Mouse (Mus musculus): ENCODE results near the gene Mical1. TPM values are rescaled to one million over a fixed set of nuclear protein-coding genes. Genes with fewer than 3 reads are reported as not detected.

The Mical1 gene
- total RNA-seq, 2 experiments from 2014 or later = 19.5 to 20.2 TPM

DNA sequence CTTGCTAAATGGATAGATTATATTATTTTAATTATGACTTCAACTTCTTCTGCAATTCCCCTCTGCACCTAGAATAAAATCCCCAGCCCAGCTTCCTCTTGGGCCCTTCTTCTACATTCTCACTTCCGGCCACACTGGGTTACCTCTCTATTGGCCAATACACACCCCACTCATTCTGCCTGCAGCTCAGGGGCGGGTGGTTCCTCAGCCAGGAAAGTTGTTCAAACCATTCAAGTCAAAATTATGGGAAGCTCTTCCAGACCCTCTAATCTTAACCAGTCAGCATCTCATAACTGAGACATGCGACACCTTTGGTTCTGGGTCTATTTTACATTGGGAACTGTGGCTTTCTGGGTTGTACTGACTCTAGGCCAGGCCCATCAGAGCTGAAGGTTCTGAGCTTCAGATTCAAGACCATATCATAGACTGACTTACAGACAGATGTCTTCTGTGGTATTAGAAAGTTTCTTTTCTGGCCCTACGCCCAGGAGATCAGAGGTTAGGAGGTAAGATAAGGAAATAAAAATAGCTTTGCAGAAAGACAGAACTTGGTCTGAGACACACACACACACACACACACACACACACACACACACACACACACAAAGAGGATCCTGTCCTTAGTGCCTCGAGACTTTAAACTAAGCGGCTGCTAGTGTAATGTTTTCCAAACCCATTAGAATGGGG, 2.2 kb upstream of the Mical1 start:
- no peak for DNase-seq (ENCODE audit: low spot score in 2 of 2)
- intact Hi-C loops (cut with DNase I) = no loop called here

DNA sequence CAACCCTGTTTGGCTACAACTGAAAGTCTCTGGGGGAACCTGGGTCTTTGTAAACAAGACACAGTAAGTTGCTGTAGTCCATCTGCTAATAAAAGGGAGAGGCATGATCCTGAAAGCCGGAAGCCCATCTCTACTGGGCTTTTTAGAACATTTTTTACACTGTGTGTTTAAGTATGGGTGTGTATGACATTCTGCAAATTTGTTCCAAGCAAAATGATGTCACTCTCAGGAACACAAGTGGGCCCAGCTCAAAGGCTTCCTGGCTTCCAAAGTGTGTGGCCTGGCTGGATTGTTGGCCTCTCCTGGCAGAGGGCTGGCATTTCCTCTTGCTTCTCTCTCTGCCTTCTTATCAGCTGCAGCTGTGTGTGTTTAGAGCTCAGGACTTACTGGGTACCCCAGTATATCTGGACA, 1.1 kb upstream of the Mical1 start:
- no peak for DNase-seq (ENCODE audit: low spot score in 2 of 2)
- intact Hi-C loops (cut with DNase I) = no loop called here

DNA sequence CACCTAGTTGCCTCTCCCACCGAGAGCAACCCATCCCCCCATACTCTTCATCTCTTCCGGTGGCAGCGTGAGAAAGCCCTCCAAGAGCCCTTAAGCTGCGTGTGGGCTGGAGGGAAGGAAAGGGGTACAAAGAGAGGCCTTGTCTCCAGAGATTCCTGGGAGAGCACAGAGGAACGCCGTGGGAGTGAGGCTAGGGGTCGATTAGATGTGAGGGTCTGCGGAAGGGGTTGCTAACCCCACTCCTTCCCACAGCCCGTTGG, 834 bp downstream of the Mical1 start:
- intact Hi-C loops (cut with DNase I) = no loop called here
- DNase-seq (ENCODE audit: low spot score in 2 of 2) = no peak

DNA sequence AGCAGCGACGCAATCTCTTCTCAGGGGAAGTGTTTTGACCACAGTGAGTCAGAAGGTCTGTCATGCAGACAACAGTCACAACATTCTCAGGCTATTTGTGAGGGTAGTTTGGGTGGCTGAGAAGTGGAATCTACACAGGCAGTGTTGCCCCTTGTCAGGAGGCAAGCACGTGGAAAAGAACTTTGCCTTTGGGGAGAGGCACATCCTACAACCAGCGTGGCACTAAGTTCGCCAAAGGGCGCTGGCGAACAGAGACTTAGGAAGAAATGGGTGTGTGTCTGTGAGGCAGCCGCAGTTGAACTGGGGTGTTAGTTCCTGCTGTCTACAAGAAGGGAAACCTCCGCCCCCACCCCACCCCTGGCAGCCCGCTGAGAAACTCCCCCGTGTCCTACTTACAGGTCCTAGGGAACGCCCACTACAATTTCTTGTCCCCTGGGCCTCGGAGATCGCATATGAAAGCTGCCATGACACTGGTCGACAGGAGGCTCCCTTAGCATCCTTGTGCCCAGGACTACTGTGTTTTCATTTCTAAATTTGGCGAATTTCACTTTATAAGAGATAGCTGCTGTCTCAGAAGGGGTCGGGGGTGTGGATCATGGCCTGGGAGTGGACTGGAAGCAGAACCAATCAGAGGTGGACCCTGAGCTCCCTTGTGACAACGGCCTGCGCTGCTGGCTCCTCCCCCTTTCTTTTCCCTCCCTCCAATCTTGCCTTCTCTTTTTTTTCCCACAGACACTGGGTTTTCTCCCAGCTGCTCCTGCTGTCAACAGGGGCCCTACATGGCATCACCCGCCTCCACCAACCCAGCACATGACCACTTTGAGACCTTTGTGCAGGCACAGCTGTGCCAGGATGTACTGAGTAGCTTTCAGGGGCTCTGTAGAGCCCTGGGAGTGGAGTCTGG, 1.4 kb downstream of the Mical1 start:
- peak; percentile 47 to 71 for DNase-seq (ENCODE audit: low spot score in 2 of 2)
- intact Hi-C loops (cut with DNase I) = no loop called here

DNA sequence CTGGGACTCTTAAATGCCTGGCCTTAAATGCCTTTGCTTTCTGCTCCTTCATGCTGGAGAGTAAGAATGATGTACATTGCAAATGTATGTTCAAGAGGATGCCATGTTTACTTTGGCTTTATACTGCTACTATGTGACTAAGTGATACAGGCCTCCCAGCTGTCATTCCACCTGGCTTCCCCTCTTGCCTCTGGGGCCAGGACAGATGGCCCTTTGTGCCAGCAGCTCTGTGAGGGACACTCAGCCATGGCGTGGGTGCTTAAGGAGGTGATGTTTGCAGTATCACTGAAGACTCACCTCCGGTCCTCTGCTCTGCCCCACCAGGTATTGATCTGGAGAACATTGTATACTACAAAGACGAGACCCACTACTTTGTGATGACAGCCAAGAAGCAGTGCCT, 3.8 kb downstream of the Mical1 start:
- no peak for DNase-seq (ENCODE audit: low spot score in 2 of 2)
- intact Hi-C loops (cut with DNase I) = no loop called here

DNA sequence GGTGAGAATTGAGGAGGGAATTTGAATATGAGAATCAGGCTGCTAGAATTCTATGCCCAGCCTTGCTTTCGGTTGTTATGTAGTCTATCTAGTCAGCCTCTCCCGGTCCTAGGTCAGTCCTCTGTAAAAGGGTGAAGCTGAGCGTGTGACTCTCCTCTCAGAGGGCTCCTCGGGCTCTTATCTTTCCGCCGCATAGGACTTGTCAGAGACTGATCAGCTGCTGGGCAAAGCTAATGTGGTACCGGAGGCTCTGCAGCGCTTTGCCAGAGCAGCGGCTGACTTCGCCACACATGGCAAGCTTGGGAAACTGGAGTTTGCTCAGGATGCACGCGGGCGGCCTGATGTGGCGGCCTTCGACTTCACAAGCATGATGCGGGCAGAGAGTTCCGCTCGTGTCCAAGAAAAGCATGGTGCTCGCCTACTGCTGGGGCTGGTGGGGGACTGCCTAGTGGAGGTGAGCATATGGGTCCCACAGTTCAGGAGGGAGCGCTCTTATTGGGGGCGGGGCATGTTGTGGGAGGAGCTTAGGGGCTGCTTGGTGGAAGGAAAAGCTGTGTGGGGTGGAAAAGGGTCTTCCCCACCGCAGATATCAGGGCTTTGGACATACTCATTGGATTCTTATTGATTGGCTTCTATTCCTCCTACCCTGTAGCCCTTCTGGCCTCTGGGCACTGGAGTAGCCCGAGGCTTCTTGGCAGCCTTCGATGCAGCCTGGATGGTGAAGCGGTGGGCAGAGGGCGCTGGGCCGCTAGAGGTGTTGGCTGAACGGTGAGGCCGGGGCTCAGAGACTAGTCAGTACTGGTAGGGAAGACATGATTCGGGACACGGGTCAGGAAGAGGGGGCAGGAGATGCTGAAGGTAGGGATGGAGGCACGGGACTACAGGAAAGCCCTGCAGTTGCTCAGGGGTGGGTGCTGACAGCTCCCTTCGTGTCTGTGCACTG, 5.1 kb downstream of the Mical1 start:
- DNase-seq (ENCODE audit: low spot score in 2 of 2) = no peak
- intact Hi-C loops (cut with DNase I) = no loop called here

DNA sequence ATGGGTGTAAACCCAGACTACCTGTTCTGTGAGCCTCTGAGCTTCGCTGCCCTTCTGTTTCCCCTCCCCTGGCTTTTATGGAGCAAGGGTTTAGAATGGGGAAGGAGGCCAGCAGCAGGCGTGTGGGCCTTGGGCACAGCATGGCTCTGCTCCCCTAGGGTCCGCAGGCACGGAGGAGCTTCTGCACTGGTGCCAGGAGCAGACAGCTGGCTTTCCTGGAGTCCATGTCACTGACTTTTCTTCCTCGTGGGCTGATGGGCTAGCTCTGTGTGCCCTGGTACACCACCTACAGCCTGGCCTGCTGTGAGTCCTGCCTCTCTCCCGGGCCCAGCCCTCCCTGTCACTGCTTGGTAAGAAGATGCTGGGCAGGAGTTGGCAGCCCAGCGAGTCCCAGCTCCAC, 6.3 kb downstream of the Mical1 start:
- DNase-seq (ENCODE audit: low spot score in 2 of 2) = no peak
- intact Hi-C loops (cut with DNase I) = no loop called here

DNA sequence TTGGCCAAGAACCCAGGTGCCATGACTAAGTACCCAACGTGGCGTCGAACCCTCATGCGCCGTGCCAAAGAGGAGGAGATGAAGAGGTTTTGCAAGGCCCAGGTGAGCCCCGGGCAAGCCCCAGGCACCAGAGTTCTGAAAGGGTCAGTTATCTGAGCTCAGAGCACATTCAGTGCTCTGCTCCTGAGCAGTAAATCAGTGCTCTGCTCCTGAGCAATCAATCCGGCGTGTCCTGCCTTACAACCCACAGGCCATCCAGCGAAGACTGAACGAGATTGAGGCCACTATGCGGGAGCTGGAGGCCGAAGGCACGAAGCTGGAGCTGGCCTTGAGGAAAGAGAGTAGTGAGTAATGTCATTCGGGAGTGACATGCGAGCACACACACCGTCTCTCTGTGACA, 9.7 kb downstream of the Mical1 start:
- intact Hi-C loops (cut with DNase I) = no loop called here
- no peak for DNase-seq (ENCODE audit: low spot score in 2 of 2)

DNA sequence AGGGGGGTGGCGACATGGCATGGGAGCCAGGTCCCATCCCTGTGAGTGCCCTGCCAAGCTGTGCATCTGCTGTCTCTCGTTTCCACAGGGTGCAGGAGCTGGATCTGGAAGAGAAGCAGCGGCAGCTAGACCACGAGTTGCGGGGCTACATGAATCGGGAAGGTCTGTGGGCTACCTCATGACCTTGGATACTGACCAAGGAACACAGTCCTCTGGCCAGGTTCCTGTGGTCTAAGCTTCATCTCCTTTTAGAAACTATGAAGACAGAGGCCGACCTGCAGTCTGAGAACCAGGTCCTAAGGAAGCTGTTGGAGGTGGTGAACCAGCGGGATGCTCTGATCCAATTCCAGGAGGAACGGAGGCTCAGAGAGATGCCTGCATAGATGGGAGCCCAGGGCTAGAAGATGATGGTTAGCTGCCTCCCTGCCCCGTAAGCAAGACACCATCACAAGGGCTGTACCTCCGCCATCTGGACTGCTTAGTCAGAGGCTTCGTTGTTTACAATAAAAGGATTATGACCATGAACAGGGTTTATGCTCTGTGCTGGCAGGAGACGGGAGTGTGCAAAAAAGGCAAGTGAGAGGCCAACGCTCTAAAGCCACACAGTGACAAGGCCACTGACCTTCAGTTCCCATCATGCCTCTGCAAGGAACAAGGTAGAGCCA, 10.5 kb downstream of the Mical1 start:
- DNase-seq (ENCODE audit: low spot score in 2 of 2) = no peak
- intact Hi-C loops (cut with DNase I) = no loop called here

DNA sequence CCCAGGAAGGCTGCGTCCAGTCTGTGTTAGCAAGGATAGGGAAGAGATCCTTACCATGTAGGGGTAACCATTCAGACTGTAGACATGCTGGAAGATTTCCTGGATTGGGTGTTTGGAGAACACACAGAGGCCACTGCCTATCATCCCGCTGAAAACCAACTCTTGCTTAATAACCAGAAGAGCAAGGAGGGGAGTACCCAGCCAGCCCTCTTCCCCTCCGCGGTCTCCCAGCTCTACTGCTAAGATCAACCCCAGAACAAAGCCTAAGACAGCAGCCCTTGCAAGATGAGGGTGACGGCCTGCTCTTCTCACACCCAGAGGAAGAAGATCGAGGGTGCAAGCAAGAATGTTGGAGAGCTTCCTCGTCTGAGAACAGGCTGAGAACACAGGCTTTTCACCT, 12.8 kb downstream of the Mical1 start:
- no peak for DNase-seq (ENCODE audit: low spot score in 2 of 2)
- intact Hi-C loops (cut with DNase I) = no loop called here

DNA sequence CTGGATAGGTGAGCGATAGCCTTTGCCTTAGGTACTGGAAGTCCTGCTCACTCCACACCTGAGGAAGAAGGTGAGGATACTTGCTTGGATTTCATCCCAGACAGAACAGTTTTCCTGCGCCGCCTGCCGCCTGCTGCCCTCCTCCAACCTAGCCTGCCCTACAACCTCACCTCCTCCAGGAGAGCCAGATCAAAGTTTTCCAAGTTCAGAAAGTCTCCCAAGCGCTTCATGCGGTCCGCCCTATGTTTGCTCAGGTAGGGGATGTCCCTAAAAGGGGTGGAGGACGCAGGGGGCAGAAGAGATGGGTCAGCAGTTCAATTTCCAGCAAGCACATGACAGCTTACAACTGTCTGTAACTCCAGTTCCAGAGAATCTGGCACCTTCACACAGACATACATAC, 13.2 kb downstream of the Mical1 start:
- intact Hi-C loops (cut with DNase I) = no loop called here

DNA sequence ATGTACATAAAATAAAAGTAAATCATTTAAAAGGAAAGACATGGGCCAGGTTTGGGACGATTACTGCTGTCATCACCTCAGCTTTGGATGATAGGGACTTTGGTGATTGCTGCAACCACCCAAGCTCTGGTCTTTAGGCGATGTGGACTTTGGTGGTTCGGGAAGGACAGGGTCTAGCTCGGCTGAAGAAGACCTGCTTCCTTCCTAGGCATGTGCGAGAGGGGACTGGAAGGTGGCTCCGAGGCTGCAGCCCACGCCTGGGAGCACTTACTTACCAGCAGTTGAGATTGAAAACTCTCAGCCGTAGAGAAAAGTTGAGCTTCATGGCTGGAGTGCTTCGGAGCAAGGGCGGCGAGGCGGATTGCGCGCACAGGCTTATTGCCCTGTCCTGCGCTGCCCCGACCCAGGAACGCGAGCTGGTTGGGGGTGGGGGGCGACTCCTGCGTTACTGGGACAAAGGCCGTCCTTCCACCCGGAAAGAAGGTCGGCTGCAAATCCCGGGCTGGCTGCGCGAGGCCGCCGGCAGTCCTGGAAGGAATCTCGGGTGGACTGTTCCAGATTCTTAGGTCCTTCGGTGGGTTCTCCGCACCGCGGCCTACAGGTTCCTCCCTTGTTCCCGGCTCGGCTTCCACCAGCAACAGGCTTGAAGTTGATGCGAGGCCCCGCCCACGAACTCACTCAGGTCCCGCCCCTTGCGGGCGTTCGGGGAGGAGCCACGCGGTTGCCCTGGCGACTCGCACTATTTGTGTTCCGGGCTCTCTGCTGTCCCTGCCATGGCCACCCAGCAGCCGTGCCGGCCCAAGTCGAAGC, 13.8 kb downstream of the Mical1 start, which contains the start of the genes Smpd2 and Ppil6:
Gene Smpd2 (minus strand): TSS at position 662 of the 810 bp plus-strand sequence.
Gene Ppil6 (plus strand): TSS at position 732 of the 810 bp plus-strand sequence.
- peak; percentile 93 to 96 for DNase-seq (ENCODE audit: low spot score in 2 of 2)
- intact Hi-C loops (cut with DNase I) = no loop called here

More for the DNA sequence above, 13.2 kb downstream of the Mical1 start:
- DNase-seq (ENCODE audit: low spot score in 2 of 2) = no peak

DNA sequence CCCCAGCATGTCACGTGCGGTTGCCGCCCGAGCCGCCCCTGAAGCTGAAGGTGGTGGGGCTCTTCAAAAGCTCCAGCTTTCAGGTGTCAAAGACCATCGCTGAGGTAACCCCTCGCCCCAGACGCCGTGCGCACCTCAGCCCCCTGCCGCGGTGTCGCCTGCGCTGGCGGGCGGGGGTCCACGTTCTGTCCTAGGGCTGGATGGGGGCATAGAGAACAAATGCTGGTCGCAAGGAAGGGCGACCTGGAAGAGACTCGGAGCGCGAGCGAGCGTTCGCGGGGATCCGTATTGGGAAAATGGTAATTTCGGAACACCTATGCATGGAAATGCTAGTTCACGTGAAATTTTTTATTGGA, 14.4 kb downstream of the Mical1 start:
- intact Hi-C loops (cut with DNase I) = no loop called here

DNA sequence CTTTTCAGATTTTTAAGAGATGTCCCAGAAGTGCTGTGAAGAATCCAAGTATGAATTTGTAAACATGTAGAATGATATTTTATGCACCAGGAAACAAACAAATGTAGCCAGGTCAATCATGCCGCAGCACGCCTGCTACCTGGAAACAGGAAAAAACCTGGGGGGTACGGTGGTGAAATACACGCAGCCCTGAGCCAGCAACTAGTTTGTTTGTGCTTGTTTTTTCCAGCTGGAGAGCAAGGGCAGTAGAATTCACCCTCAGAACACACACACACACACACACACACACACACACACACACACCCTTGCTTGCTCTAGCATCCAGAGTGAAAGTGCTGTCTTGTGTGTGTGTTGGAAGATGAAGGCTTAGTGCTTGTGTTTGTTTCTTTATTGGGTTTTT, 15.0 kb downstream of the Mical1 start:
- intact Hi-C loops (cut with DNase I) = no loop called here
- DNase-seq (ENCODE audit: low spot score in 2 of 2) = no peak

More for the DNA sequence above, 14.4 kb downstream of the Mical1 start:
- DNase-seq (ENCODE audit: low spot score in 2 of 2) = no peak

DNA sequence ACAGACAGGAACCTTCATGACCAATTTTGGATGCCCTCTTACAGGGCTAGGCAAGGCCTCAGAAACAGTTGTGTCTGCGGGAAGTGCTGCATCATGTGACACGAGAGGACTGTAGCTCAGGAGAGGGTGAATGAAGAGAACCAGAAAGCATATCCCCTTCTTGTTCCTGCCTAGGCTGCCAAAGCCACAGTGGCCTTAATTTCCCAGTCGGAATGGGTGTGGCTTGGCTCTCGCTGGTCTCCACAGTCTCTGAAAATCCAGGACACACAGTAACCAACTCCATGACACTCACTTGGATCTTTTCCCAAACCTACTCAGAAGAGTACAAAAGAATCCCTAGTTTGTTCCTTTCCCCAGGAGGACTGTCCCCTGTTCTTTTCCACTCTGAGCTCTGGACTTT, 24.8 kb downstream of the Mical1 start:
- DNase-seq (ENCODE audit: low spot score in 2 of 2) = peak in 1 of 2 experiments; percentile 61
- intact Hi-C loops (cut with DNase I) = loop anchor here (10.0 kb wide), 2 partner anchors 46 to 196 kb away; partner anchors contain the start of genes Ak9, Fig4 and Zbtb24

DNA sequence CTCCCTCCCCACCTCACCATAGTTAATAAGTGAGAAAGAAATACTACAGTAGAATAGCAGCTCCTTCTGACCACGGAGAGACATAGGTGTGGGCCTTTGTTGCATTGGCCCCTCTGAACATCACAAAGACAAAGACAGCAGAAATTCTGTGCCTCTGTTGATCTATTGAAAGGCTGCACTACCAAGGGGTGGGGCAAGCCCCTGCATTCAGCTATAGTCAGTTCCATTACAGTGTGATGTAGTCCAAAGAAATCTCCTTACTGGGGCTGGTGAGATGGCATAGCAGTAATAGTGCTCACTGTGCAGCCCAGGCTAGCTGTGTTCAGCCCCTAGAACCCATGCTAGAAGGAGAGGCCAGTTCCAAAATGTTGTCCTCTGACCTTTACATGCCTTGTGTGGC, 28.9 kb downstream of the Mical1 start:
- DNase-seq (ENCODE audit: low spot score in 2 of 2) = no peak
- intact Hi-C loops (cut with DNase I) = loop anchor here (5.0 to 10.0 kb wide), 3 partner anchors 50 to 498 kb away; partner anchors contain the start of genes Ak9, Fig4 and Zbtb24

DNA sequence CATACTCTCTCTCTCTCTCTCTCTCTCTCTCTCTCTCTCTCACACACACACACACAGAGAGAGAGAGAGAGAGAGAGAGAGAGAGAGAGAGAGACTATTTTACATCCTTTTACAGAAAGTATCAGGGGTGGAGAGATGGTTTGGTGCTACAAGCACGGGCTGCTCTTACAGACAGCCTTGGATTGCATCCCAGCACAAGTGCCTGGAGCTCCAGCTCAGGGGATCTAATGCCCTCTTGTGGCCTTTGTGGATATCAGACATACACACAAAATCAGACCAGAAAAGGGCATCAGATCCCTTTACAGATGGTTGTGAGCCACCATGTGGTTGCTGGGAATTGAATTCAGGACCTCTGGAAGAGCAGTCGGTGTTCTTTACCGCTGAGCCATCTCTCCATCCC, 29.3 kb downstream of the Mical1 start:
- intact Hi-C loops (cut with DNase I) = loop anchor here (5.0 to 10.0 kb wide), 3 partner anchors 51 to 498 kb away; partner anchors contain the start of genes Ak9, Fig4 and Zbtb24
- DNase-seq (ENCODE audit: low spot score in 2 of 2) = peak; percentile 72 to 85

DNA sequence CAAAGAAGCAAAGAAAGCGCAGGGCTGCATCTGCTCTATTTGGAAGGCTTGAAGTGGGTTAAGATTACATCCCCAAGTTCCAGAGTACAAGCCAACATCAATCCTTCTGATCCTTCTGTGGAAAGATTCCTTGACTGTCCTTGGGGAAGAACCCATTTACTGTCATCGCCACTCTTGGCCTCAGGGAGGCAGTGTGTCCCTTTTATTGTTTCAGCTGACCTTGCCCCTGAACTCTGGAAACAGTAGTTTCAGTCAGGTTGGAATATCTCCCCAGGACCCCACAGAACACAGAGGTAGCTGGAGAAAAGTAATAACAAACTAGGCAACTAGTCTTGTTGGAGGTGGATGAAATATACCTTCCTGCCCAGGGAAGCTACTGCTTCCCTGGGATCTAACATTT, 33.0 kb downstream of the Mical1 start:
- intact Hi-C loops (cut with DNase I) = loop anchor here (5.0 to 10.0 kb wide), 3 partner anchors 54 to 502 kb away; partner anchors contain the start of genes Ak9, Fig4 and Zbtb24
- DNase-seq (ENCODE audit: low spot score in 2 of 2) = no peak
